Mouse (Mus musculus): ENCODE data around the gene Cdk14. TPM values are rescaled to one million over a fixed set of nuclear protein-coding genes. Genes with fewer than 3 reads are reported as not detected.
A peak's percentile ranks its signal among the peaks of the same experiment; 100 is the strongest.

Cdk14 gene
- polyA plus RNA-seq, 1 experiment from 2014 or later: 10.3 TPM

- no peaks in the 10 kb centered on the region for H3K27me3 ChIP-seq (ENCODE audit: low read depth, poor library complexity, severe bottlenecking)
- no peak overlapping the region for H3K27ac ChIP-seq (replicated peaks)
- WGBS: 80% methylated on average over 3 of the region's 3 CpGs
- 0 out of 2 replicates have a peak, but pooled peaks cover 4% of the 10 kb centered on the region for H3K4me1 ChIP-seq
- peaks cover 10% of the 10 kb centered on the region for H3K9me3 ChIP-seq (replicated peaks)
- no peak overlapping the region for H3K4me3 ChIP-seq
- no peak for DNase-seq (ENCODE audit: low spot score)
- peaks cover 19% of the 10 kb centered on the region; the same call in 1 of the 2 replicates for H3K36me3 ChIP-seq
These were observed 60.2 kb downstream of the Cdk14 start for GRCm38 (mm10) chr5:5359915-5360314.

GRCm38 (mm10) chr5:5359370-5359769 lies 60.7 kb downstream of the Cdk14 start:
- no peak for DNase-seq (ENCODE audit: low spot score)
- H3K9me3 ChIP-seq (replicated peaks): peaks cover 10% of the 10 kb centered on the region
- no peak overlapping the region for H3K27ac ChIP-seq (replicated peaks)
- WGBS: 96% methylated on average over 5 of the region's 5 CpGs
- 0 out of 2 replicates have a peak, but pooled peaks cover 4% of the 10 kb centered on the region for H3K4me1 ChIP-seq
- H3K36me3 ChIP-seq: peaks cover 17% of the 10 kb centered on the region; the same call in 1 of the 2 replicates
- H3K27me3 ChIP-seq (ENCODE audit: low read depth, poor library complexity, severe bottlenecking): no peaks in the 10 kb centered on the region
- no peak overlapping the region for H3K4me3 ChIP-seq

GRCm38 (mm10) chr5:5358019-5358717 lies 61.9 kb downstream of the Cdk14 start:
- Histone ChIP-seq H3K36me3 (peaks cover 13% of the 10 kb centered on the region; the same call in 1 of the 2 replicates), H3K9me3 (replicated peaks) (peaks cover 10% of the 10 kb centered on the region), H3K27ac (replicated peaks) (no peak overlapping the region), H3K4me1 (0 out of 2 replicates have a peak, but pooled peaks cover 4% of the 10 kb centered on the region), H3K27me3 (ENCODE audit: low read depth, poor library complexity, severe bottlenecking) (no peaks in the 10 kb centered on the region), H3K4me3 (no peak overlapping the region)
- DNase-seq (ENCODE audit: low spot score): no peak
- 91% methylated on average over 18 of the region's 18 CpGs for WGBS

DNA sequence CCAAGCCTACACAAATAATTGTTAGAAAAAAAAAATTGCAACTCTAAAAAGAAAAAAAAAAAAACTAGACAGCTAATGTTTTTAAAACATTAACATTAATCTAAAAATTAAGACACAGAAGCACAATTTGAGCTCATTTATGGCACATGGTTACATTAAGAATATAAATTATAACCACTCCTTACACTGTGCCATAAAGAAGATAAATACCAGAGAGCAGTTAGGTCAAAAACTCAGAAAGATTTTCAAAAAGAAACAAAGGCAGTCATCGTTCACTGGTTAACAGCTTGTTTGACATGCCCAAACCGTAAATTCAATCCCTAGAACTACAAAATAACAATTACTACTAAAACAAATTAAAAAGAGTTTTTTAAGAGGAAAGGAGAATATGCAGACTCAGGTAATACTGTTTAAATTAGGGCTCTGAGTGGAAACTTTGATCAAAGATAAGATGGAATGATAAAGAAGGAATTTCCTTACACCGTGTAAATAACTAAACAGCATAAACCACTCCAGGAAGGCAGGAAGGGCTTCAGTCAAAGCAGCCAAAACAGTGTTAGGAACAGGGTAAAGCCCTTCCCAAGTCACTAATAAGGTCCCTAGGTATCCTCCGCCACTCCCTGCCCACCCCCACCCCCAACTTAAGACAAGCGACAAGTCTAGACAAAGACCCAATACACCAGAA lies 65.3 kb downstream of the Cdk14 start:
- 53% methylated on average over 5 of the region's 5 CpGs for WGBS
- no peak overlapping the region for H3K4me3 ChIP-seq
- H3K4me1 ChIP-seq: 0 out of 2 replicates have a peak, but pooled peaks cover 4% of the 10 kb centered on the region
- no peak overlapping the region for H3K27ac ChIP-seq (replicated peaks)
- H3K36me3 ChIP-seq: no peaks in the 10 kb centered on the region
- H3K27me3 ChIP-seq (ENCODE audit: low read depth, poor library complexity, severe bottlenecking): no peaks in the 10 kb centered on the region
- peaks cover 4% of the 10 kb centered on the region; the same call in 1 of the 2 replicates for H3K9me3 ChIP-seq (replicated peaks)
- DNase-seq (ENCODE audit: low spot score): no peak

DNA sequence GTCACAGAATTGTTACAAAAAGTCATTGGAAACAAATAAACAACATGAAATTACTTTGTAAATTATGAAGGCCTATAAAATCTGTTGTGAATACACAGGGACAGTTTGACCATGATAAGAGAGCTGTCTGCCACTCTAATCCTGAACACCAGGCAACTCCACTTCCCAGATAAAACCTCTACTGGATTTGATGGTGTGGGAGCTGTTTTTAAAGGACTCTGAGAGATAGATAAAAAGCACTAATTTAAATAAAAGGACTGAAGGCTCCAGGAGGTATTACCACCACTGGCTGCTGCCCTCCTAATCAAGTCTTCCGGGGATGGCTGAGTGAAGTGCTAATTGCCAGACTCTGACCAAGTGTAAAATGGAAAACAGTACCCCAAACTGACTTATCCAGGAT lies 66.2 kb downstream of the Cdk14 start:
- Histone ChIP-seq H3K4me1 (0 out of 2 replicates have a peak, but pooled peaks cover 4% of the 10 kb centered on the region), H3K36me3 (no peaks in the 10 kb centered on the region), H3K9me3 (replicated peaks) (no peaks in the 10 kb centered on the region), H3K4me3 (no peak overlapping the region), H3K27ac (replicated peaks) (no peak overlapping the region), H3K27me3 (ENCODE audit: low read depth, poor library complexity, severe bottlenecking) (no peaks in the 10 kb centered on the region)
- WGBS: 35% methylated on average over 1 of the region's 1 CpGs
- DNase-seq (ENCODE audit: low spot score): no peak

- DNase-seq (ENCODE audit: low spot score): no peak
- Histone ChIP-seq H3K9me3 (replicated peaks) (no peaks in the 10 kb centered on the region; the same call in 1 of the 2 replicates), H3K27ac (replicated peaks) (no peak overlapping the region), H3K27me3 (ENCODE audit: low read depth, poor library complexity, severe bottlenecking) (no peaks in the 10 kb centered on the region), H3K36me3 (no peaks in the 10 kb centered on the region), H3K4me1 (peaks cover 21% of the 10 kb centered on the region), H3K4me3 (no peak overlapping the region)
- 83% methylated on average over 5 of the region's 5 CpGs for WGBS
These were observed 75.5 kb downstream of the Cdk14 start for GRCm38 (mm10) chr5:5344646-5345045.

DNA sequence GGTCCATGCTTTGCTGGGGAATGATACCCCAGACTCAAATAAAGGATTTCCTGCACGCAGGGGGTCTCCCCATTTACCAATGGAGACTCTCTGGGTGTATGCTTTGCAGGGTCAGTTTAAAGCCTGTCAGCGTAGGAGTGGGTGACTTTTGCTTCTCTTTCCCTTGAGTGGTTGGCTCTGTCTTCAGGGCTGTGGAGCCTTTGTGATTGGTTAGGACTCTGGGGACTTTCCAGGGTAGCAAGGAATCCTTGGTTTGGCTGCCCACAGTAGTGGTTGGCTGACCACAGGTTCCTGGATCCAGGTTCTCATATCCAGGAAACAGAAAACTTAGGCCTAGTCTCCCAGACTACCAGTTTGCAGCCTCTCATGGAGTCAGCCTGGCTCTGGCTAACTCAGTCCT lies 76.4 kb downstream of the Cdk14 start:
- no peaks in the 10 kb centered on the region; the same call in 1 of the 2 replicates for H3K9me3 ChIP-seq (replicated peaks)
- H3K27ac ChIP-seq (replicated peaks): peak overlapping the region; percentile 81
- H3K36me3 ChIP-seq: no peaks in the 10 kb centered on the region
- no peaks in the 10 kb centered on the region for H3K27me3 ChIP-seq (ENCODE audit: low read depth, poor library complexity, severe bottlenecking)
- no peak for DNase-seq (ENCODE audit: low spot score)
- H3K4me1 ChIP-seq: peaks cover 21% of the 10 kb centered on the region
- no peak overlapping the region for H3K4me3 ChIP-seq
- WGBS: 83% methylated on average over 2 of the region's 2 CpGs

DNA sequence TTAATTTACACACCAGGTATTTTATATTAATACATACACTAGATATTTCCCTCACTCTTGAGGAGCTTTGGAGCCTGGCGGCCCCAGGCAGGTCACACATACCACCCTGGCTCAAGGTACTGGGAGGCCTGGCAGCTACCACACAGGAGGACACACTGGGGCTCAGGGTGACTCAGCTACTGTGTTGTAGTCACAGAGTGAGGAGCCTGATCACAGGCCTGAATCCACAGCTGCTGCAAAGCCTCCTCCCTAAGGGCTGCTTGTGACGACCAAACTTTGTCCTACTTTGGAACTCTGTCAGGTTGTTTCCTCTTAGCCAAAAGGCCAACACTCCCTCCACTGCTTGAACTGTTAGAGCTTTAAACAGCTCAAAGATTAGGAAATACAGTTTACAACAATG lies 76.8 kb downstream of the Cdk14 start:
- DNase-seq (ENCODE audit: low spot score): no peak
- no peaks in the 10 kb centered on the region; the same call in 1 of the 2 replicates for H3K9me3 ChIP-seq (replicated peaks)
- peak overlapping the region; percentile 81 for H3K27ac ChIP-seq (replicated peaks)
- 62% methylated on average over 2 of the region's 2 CpGs for WGBS
- no peak overlapping the region for H3K4me3 ChIP-seq
- no peaks in the 10 kb centered on the region for H3K27me3 ChIP-seq (ENCODE audit: low read depth, poor library complexity, severe bottlenecking)
- H3K36me3 ChIP-seq: no peaks in the 10 kb centered on the region
- peaks cover 21% of the 10 kb centered on the region for H3K4me1 ChIP-seq

- peak; percentile 52 for DNase-seq (ENCODE audit: low spot score)
- no peak overlapping the region for H3K4me3 ChIP-seq
- H3K4me1 ChIP-seq: peaks cover 21% of the 10 kb centered on the region
- H3K9me3 ChIP-seq (replicated peaks): no peaks in the 10 kb centered on the region
- H3K27ac ChIP-seq (replicated peaks): peak overlapping the region; percentile 81
- WGBS: 67% methylated on average over 11 of the region's 11 CpGs
- no peaks in the 10 kb centered on the region for H3K36me3 ChIP-seq
- no peaks in the 10 kb centered on the region for H3K27me3 ChIP-seq (ENCODE audit: low read depth, poor library complexity, severe bottlenecking)
These were observed 77.5 kb downstream of the Cdk14 start for GRCm38 (mm10) chr5:5342410-5343137.

GRCm38 (mm10) chr5:5341611-5342010 lies 78.5 kb downstream of the Cdk14 start:
- whole genome bisulfite sequencing: 90% methylated on average over 8 of the region's 8 CpGs
- peaks cover 21% of the 10 kb centered on the region for H3K4me1 ChIP-seq
- no peak overlapping the region for H3K27ac ChIP-seq (replicated peaks)
- DNase-seq (ENCODE audit: low spot score): no peak
- H3K36me3 ChIP-seq: no peaks in the 10 kb centered on the region
- no peaks in the 10 kb centered on the region for H3K9me3 ChIP-seq (replicated peaks)
- no peaks in the 10 kb centered on the region for H3K27me3 ChIP-seq (ENCODE audit: low read depth, poor library complexity, severe bottlenecking)
- H3K4me3 ChIP-seq: no peak overlapping the region

- WGBS: 85% methylated on average over 8 of the region's 8 CpGs
These were observed 86.2 kb downstream of the Cdk14 start for GRCm38 (mm10) chr5:5333916-5334315.

GRCm38 (mm10) chr5:5330926-5331460 lies 89.1 kb downstream of the Cdk14 start:
- H3K9me3 ChIP-seq (replicated peaks): no peaks in the 10 kb centered on the region
- no peak overlapping the region for H3K27ac ChIP-seq (replicated peaks)
- no peaks in the 10 kb centered on the region for H3K4me1 ChIP-seq
- WGBS: 69% methylated on average over 10 of the region's 10 CpGs
- H3K36me3 ChIP-seq: peaks cover 6% of the 10 kb centered on the region
- no peaks in the 10 kb centered on the region for H3K27me3 ChIP-seq (ENCODE audit: low read depth, poor library complexity, severe bottlenecking)
- no peak overlapping the region for H3K4me3 ChIP-seq
- no peak for DNase-seq (ENCODE audit: low spot score)

More at GRCm38 (mm10) chr5:5333916-5334315, 86.2 kb downstream of the Cdk14 start:
- Histone ChIP-seq H3K27ac (replicated peaks) (no peak overlapping the region), H3K4me3 (no peak overlapping the region), H3K27me3 (ENCODE audit: low read depth, poor library complexity, severe bottlenecking) (no peaks in the 10 kb centered on the region), H3K36me3 (no peaks in the 10 kb centered on the region), H3K9me3 (replicated peaks) (no peaks in the 10 kb centered on the region), H3K4me1 (no peaks in the 10 kb centered on the region)
- no peak for DNase-seq (ENCODE audit: low spot score)

All from midbrain, embryonic 10.5 days (tissue).